Mouse (Mus musculus) heart, adult 2 months (tissue): ENCODE measurements around the gene Pdcd4.

ENCODE experiments used
- EP300 ChIP-seq: fragments of 200-500 bp; IDR thresholded peaks from 2 replicates; pipeline ENCODE4 v1.6.1; 2011; ENCODE audit warnings: low read depth, low read length, control low read depth; ENCODE audit not compliant: insufficient read depth
- POLR2A ChIP-seq: fragments of 200-500 bp; IDR thresholded peaks from 2 replicates; pipeline ENCODE4 v1.6.1; 2011; ENCODE audit warnings: mild to moderate bottlenecking, low read depth, low read length, control low read depth; ENCODE audit not compliant: insufficient read depth

GRCm38 (mm10) chr19:53859593-53859992 is 32.4 kb upstream of the Pdcd4 start:
- TF ChIP-seq EP300 (no peak), POLR2A (no peak)
